Mouse (Mus musculus) liver, postnatal 0 days (tissue): Measurements from ENCODE around the gene Rarres2.

Source experiments
- CTCF ChIP-seq: sonication (generic); IDR thresholded peaks from 2 replicates; pipeline ENCODE4 v1.5.1; 2016; ENCODE audit warnings: antibody characterized with exemption, low read depth
- EP300 ChIP-seq: IDR thresholded peaks from 2 replicates; pipeline ENCODE4 v1.6.1; 2016; ENCODE audit warnings: antibody characterized with exemption, low read depth, mild to moderate bottlenecking

GRCm38 (mm10) chr6:48568036-48568984 lies 4.3 kb downstream of the Rarres2 start:
- TF ChIP-seq CTCF (no peak), EP300 (no peak)
